Mouse (Mus musculus) spleen, adult 2 months (tissue): ENCODE data around the gene Lgi2.

Experiments
- CTCF ChIP-seq: fragments of 200-500 bp; IDR thresholded peaks from 2 replicates; pipeline ENCODE4 v1.5.1; 2011; ENCODE audit warnings: mild to moderate bottlenecking, inconsistent platforms; ENCODE audit not compliant: insufficient read depth, insufficient read length, insufficient replicate concordance; ENCODE audit errors: extremely low read depth
- POLR2A ChIP-seq: fragments of 200-500 bp; IDR thresholded peaks from 2 replicates; pipeline ENCODE4 v1.6.1; 2011; ENCODE audit warnings: low read depth, low read length, inconsistent platforms

DNA sequence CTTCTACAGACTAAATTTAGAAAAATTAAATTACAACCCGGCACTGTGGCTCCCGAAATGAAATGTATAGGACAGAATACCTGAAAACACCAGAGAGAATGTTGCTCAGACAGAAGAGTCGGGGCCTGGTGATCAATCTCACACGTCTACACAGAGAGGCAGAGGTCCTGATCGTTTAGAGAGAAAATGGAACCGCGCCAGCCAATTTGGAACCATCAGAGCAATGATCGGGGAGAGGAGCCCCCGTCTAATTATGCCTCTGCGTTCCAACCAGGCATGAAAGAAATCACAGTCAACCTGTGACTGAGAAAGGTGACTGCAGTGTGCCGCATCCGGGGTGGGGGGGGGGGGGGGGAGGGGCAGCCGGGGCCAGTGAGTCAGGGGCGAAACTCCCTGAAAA lies 70.6 kb downstream of the Lgi2 start:
- TF ChIP-seq CTCF (no peak), POLR2A (no peak)
